Mouse (Mus musculus): ENCODE data around the gene Rnpepl1. TPM values are rescaled to one million over a fixed set of nuclear protein-coding genes. Genes with fewer than 3 reads are reported as not detected.

The Rnpepl1 gene
- total RNA-seq, 2 experiments from 2014 or later, result 8.4 to 20.3 TPM

GRCm38 (mm10) chr1:92906779-92907631 lies 3.6 kb upstream of the Rnpepl1 start, which contains the start of gene Dusp28:
Gene Dusp28, plus strand, starts transcription at chr1:92906981.
- peak; percentile 67 for ATAC-seq (replicated peaks; ENCODE audit: poor library complexity, severe bottlenecking)

GRCm38 (mm10) chr1:92907632-92908360 lies 2.8 kb upstream of the Rnpepl1 start:
- peak; percentile 10 for ATAC-seq (replicated peaks; ENCODE audit: poor library complexity, severe bottlenecking)

- ATAC-seq (replicated peaks; ENCODE audit: poor library complexity, severe bottlenecking), result no peak
These were observed 1.9 kb upstream of the Rnpepl1 start for GRCm38 (mm10) chr1:92908664-92909063.

- ATAC-seq (replicated peaks; ENCODE audit: poor library complexity, severe bottlenecking), result no peak
These were observed 1.5 kb upstream of the Rnpepl1 start for GRCm38 (mm10) chr1:92909068-92909467.

- ATAC-seq (replicated peaks; ENCODE audit: poor library complexity, severe bottlenecking), result no peak; the same call in 1 of the 2 replicates
These were observed 540 bp downstream of the Rnpepl1 start for GRCm38 (mm10) chr1:92910925-92911720.

GRCm38 (mm10) chr1:92911721-92912138 lies 1.1 kb downstream of the Rnpepl1 start:
- no peak for ATAC-seq (replicated peaks; ENCODE audit: poor library complexity, severe bottlenecking)

- no peak for ATAC-seq (replicated peaks; ENCODE audit: poor library complexity, severe bottlenecking)
These were observed 1.7 kb downstream of the Rnpepl1 start for GRCm38 (mm10) chr1:92912286-92912685.

GRCm38 (mm10) chr1:92914239-92914638 lies 3.7 kb downstream of the Rnpepl1 start:
- ATAC-seq (replicated peaks; ENCODE audit: poor library complexity, severe bottlenecking), result no peak

GRCm38 (mm10) chr1:92914993-92915392 lies 4.4 kb downstream of the Rnpepl1 start:
- no peak for ATAC-seq (replicated peaks; ENCODE audit: poor library complexity, severe bottlenecking)

GRCm38 (mm10) chr1:92916725-92917124 lies 6.1 kb downstream of the Rnpepl1 start:
- ATAC-seq (replicated peaks; ENCODE audit: poor library complexity, severe bottlenecking), result no peak

- ATAC-seq (replicated peaks; ENCODE audit: poor library complexity, severe bottlenecking), result no peak
These were observed 8.6 kb downstream of the Rnpepl1 start for GRCm38 (mm10) chr1:92919151-92919550.

GRCm38 (mm10) chr1:92919775-92920174 lies 9.2 kb downstream of the Rnpepl1 start:
- no peak for ATAC-seq (replicated peaks; ENCODE audit: poor library complexity, severe bottlenecking)

GRCm38 (mm10) chr1:92920474-92921200 lies 10.1 kb downstream of the Rnpepl1 start:
- ATAC-seq (replicated peaks; ENCODE audit: poor library complexity, severe bottlenecking), result peak; percentile 90

GRCm38 (mm10) chr1:92921496-92921895 lies 10.9 kb downstream of the Rnpepl1 start:
- no peak for ATAC-seq (replicated peaks; ENCODE audit: poor library complexity, severe bottlenecking)

- no peak for ATAC-seq (replicated peaks; ENCODE audit: poor library complexity, severe bottlenecking)
These were observed 19.7 kb downstream of the Rnpepl1 start for GRCm38 (mm10) chr1:92930171-92930706.

- no peak; the same call in 1 of the 2 replicates for ATAC-seq (replicated peaks; ENCODE audit: poor library complexity, severe bottlenecking)
These were observed 23.0 kb downstream of the Rnpepl1 start for GRCm38 (mm10) chr1:92933611-92934010.

- ATAC-seq (replicated peaks; ENCODE audit: poor library complexity, severe bottlenecking), result peak; percentile 88
These were observed 23.7 kb downstream of the Rnpepl1 start, which contains the start of gene Capn10 for GRCm38 (mm10) chr1:92934182-92934827. Gene Capn10, plus strand, starts transcription at chr1:92934376.

- no peak for ATAC-seq (replicated peaks; ENCODE audit: poor library complexity, severe bottlenecking)
These were observed 24.7 kb downstream of the Rnpepl1 start for GRCm38 (mm10) chr1:92935054-92935962.
